Mouse (Mus musculus) telencephalon, adult 2 months (tissue): Measurements from ENCODE around the gene Wdr95.

Experiments used
- DNase-seq: peaks from one replicate; pipeline ENCODE4 v3.0.0-alpha.2; 2011; ENCODE audit warnings: low read depth, low spot score

Wdr95 gene

DNA sequence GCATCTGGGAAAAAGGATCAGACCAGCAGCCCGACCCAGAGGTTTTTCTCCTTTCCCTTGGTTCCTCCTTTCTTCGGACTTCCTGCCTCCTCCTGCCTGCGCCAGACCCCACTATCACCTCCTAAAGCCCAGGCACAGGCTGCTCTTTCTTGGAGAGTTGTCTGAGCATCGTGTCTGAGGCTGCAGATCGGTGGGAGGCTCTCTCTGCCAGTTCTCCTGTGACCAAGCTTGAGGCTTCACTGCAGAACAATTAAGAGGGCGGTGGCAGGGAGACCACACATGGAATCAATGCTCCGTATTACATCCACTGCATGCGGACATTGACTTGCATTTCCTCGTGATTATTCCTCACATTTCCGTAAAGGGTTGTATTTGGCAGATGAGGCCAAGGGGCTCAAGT lies 49.0 kb downstream of the Wdr95 start:
- no peak for DNase-seq

GRCm38 (mm10) chr5:149582642-149583262 lies 54.3 kb downstream of the Wdr95 start:
- DNase-seq = no peak

DNA sequence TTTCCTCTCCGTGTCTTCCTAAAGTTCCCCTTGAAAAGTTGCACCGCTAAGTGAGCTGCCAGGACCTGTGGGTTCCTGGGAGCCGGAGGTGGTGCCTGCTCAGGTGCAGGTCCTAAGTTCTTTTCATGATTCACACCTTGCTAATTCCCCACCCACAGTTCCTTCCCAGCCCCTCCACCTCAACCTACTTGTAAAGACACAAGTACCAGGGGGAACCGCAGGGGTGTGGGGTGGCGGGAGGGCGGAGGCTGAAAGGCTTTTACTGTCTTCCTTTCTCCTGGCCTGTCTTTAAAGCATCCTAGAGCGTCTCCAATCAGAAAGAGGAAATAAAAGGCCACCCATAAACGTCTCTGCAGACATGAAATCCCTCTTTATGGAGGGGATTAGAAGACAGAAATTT lies 55.0 kb downstream of the Wdr95 start:
- no peak for DNase-seq

- no peak for DNase-seq
Measured at GRCm38 (mm10) chr5:149584154-149584655, 55.7 kb downstream of the Wdr95 start.

DNA sequence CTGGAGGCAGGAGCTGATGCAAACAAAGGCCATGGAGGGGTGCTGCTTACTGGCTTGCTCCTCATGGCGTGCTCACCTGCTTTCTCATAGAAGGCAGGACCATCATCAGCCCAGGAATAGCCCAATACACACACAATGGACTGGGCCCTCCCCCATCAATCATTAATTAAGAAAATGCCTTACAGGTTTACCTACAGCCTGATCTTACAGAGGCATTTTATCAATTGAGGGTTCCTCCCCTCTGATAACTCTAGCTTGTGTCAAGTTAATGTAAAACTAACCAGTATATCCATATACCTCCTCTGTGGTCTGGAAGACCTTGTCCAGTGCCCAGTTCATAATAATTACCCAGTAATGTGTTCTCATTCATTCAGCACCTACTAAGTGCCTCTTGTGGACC lies 56.8 kb downstream of the Wdr95 start:
- no peak for DNase-seq

- DNase-seq = no peak
Measured at GRCm38 (mm10) chr5:149585910-149586309, 57.4 kb downstream of the Wdr95 start.

DNA sequence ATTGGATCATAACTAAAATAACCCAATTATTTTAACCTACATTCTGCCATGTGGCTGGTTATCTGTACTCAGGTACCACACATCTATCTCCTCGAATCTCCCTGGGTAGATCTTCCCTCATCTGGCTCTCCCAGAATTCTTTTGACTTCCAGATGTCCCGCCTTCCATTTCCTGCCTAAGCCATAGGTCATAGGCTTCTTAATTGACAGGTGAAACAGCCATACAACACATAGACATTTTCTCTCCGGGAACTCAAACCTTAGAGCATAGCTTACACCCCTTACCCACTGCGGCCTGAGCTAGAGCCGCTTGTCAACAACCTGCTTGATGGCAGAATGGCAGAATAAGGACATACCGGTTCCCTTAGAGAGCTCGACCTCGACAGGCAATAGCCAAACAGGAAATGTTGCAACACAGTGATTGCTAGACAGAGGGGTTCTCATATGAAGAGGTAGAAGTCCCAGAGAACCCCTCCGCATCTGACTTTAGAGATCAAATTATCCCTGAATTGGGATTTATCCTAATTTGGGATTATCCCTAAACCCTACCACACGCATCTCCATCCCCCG lies 58.9 kb downstream of the Wdr95 start:
- DNase-seq = no peak

DNA sequence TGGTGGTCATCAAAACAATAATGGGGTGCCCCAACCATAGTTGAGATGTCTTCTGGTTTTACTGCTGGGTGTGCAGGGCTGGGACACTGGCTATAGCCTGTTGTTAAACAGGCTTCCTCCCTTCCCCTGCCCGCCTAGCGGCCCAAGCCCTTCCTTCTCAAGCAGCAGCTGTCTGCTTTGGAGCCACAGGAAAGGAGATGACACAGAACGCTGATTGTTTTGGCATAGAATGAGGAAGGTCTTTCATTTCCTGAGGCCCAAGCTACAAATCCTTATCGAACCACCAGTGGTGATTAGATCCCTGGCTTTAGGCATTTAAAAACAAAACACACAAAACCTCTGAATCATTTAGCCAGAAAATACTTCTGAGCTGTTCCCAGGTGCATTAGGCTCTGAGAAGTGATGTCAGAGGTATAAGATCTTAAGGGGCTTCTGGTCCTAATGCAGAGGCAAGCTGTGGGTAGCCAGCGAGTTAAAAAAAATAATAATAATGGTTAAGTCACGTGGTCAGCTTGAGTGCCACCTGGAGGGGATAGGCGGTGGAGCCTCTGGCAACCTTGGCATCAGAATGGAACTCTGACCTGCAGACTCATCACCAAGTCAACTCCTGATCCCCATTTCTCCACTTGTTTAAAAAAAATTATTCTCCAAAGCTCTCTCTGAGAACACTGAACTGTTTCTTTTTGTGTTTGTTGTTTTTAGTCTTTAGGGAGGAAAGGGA lies 60.5 kb downstream of the Wdr95 start:
- DNase-seq = no peak

- no peak for DNase-seq
Measured at GRCm38 (mm10) chr5:149589932-149590331, 61.5 kb downstream of the Wdr95 start.

GRCm38 (mm10) chr5:149594215-149594614 lies 65.7 kb downstream of the Wdr95 start:
- DNase-seq = no peak

GRCm38 (mm10) chr5:149597351-149597750 lies 68.9 kb downstream of the Wdr95 start:
- no peak for DNase-seq

- DNase-seq = no peak
Measured at GRCm38 (mm10) chr5:149601996-149602395, 73.5 kb downstream of the Wdr95 start.

- no peak for DNase-seq
Measured at GRCm38 (mm10) chr5:149603241-149603640, 74.8 kb downstream of the Wdr95 start.

DNA sequence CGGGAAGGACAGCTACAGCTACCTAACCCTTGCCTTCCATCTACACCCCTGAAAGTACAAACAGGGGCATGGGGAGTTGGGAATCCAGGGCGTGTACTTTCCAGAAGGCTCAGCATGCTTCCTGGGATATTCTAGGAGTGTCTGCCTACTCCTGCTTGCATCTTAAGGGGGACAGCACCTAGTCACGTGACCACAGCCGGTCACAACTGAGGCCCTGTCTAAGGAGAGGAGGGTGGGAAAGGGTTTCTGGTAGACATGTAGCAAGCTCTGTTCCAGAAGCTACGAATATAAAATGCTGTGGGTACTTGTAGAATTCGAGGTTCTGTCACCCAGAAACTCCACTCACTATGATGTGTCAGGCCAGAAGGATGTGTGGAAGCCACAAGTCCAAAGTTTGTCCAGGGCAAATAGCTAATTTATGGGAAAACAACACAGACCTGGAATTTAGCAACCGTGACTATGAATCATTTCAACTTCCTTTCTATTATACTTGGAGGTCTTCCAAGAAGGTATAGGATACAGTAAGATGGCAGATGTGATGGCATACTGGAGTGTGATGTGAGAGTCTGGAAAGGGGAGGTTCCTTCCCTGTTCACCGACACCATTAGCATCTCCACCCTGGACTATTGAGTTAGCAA lies 78.7 kb downstream of the Wdr95 start:
- no peak for DNase-seq

DNA sequence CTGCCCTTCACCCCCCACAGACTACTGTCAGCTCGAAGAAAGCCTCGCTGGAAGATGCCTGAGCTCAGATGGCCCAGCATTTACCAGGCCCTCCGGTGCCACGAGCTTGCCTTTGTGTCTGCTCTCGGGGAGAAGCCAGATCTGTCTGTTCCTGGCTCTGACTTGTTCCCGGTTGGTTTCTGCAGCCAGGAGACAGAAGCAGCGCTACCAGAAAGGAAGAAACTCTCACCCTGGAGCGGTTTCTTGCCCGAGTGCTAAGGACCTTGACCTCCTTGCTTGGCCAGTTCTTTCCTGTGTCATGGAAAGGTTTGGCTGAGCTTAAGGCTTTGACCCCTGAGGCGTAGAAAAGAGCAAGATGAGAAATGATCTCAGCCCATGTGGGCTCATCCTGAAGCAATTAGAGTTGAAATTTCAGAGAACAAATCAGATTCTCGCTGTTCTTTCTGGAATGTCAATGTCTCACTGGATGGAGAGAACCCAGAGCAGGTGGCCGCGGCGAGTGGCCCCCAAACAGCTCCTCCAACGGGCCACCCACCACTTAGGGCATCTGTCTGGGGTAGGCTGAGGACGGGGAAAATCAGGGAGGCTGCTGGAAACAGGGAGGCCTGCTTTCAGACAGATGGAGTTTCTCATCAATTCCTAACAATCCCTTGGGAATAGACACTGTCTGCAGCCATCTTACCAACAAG lies 83.1 kb downstream of the Wdr95 start:
- DNase-seq = no peak

- no peak for DNase-seq
Measured at GRCm38 (mm10) chr5:149612165-149612518, 83.7 kb downstream of the Wdr95 start.

DNA sequence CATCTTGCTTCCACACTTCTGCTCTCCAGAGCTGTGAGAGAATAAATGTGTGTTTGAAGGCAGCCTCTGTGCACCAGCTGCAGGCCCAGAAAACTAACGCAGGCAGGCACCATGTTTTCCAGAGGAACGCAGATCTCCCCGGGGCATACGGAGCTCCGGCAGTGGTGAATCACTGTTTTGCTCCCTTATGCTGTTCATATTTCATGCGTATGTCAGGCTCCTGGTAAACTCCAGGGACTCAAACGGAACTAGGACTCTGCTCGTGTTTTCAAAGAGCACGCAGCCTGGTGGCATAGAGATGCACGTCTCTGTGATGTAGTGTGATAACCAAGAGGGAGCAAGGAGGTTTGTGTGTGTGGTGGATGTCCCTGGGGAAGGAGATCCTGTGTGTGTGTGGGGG lies 84.3 kb downstream of the Wdr95 start:
- DNase-seq = no peak

DNA sequence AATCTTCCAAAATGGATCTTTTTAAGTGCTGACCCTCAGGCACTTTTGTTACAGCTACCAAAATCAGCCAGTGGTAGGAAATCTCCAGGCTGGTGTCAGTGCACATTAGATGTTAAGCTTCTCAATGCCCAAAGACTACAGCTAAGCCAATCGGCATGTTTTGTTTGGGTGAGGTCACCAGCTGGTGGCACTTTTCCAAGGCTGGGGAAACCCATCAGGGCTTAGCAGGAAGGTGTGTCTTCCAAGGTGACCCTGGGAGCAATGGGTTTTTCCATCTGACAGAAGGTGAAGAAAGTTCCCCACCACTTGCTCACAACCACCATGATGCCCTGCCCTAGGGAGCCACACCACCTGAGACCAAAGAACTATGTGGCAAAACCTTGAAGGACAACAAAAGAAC lies 87.7 kb downstream of the Wdr95 start:
- no peak for DNase-seq

DNA sequence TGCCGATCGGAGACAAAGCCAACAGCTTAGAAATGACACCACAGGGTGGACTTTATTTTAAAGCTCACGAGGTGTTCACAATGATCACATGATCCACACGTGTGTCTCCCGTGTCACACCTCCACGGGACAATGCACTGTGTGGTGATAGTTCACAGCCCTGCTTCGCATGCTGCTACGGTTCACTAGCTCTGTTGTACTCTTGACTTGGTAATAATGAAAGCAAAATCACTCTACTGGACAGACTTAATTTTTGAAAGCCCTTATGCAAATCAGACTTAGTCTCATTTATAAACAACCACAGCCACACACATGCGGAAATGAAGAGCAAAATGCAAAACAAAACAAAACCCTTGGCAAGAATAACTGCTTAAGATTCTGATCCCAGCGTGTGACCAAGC lies 88.3 kb downstream of the Wdr95 start:
- no peak for DNase-seq

- no peak for DNase-seq
Measured at GRCm38 (mm10) chr5:149617776-149618425, 89.4 kb downstream of the Wdr95 start.

- DNase-seq = no peak
Measured at GRCm38 (mm10) chr5:149622152-149622551, 93.7 kb downstream of the Wdr95 start.
